Mouse (Mus musculus): ENCODE measurements around the gene Rhbdd3.

GRCm38 (mm10) chr11:5089147-5089546 is 9.6 kb upstream of the Rhbdd3 start:
- TF ChIP-seq CTCF (IDR thresholded peaks at IDR 0.05; ENCODE audit: low read depth) (no peak), EP300 (IDR thresholded peaks at IDR 0.05; ENCODE audit: low read depth) (no peak)
